9 mouse cellular contexts compared by ENCODE assay signal in genomic region chr11:119904621-119905286, GRCm38 (mm10). TPM values are rescaled to one million over a fixed set of nuclear protein-coding genes. Genes with fewer than 3 reads are reported as not detected.
DNase-seq lines count a peak whose midpoint lies in the region; ATAC-seq and TF ChIP-seq lines count a peak whose summit lies in the region.
"Had no signal": no experiment of that assay in that cellular context is flagged by ENCODE, and none has a peak within 500 bp of the region (broad histone marks: within the 10 kb centered on the region; RNA-seq: fewer than 3 reads in every experiment).

No protein-coding gene starts in this region.

- no peak overlapping the region for H3K9ac ChIP-seq in lung, embryonic 15.5 days
- H3K9ac ChIP-seq: limb, embryonic 12.5 days had no signal

- no peak overlapping the region for H3K4me3 ChIP-seq in E14TG2a.4 (replicated peaks; ENCODE audit: low read length)
- H3K4me3 ChIP-seq in lung, embryonic 15.5 days, result no peak overlapping the region
- H3K4me3 ChIP-seq: limb, embryonic 12.5 days had no signal

- ATAC-seq in lung, embryonic 15.5 days (ENCODE audit: borderline replicate concordance, extremely low read depth, low FRiP score, low TSS enrichment), result peak; percentile 24; the same call in 1 of the 2 replicates

- H3K27me3 ChIP-seq in E14TG2a.4 (ENCODE audit: insufficient read depth, low read length), result peaks cover 16% of the 10 kb centered on the region
- no peaks in the 10 kb centered on the region for H3K27me3 ChIP-seq in lung, embryonic 15.5 days

- TF ChIP-seq CTCF in E14TG2a.4 (conservative IDR thresholded peaks at IDR 0.05; ENCODE audit: low read length), result peak; percentile 98

- no peak overlapping the region for H3K27ac ChIP-seq in lung, embryonic 15.5 days
- H3K27ac ChIP-seq: limb, embryonic 12.5 days had no signal

- no peaks in the 10 kb centered on the region for H3K9me3 ChIP-seq in E14TG2a.4 (ENCODE audit: low read length)
- H3K9me3 ChIP-seq in lung, embryonic 15.5 days, result no peaks in the 10 kb centered on the region
- H3K9me3 ChIP-seq: limb, embryonic 12.5 days had no signal

- intact Hi-C loops in heart, postnatal 14 days (cut with DNase I), result loop anchor here (1.0 kb wide), 1 partner anchor 401 kb away; no protein-coding TSS in a partner anchor

- no peak overlapping the region for H3K4me2 ChIP-seq in lung, embryonic 15.5 days
- H3K4me2 ChIP-seq: limb, embryonic 12.5 days had no signal

- H3K36me3 ChIP-seq in E14TG2a.4 (ENCODE audit: insufficient read depth, low read length), result no peaks in the 10 kb centered on the region
- H3K36me3 ChIP-seq in lung, embryonic 15.5 days, result no peaks in the 10 kb centered on the region

- WGBS in lung, embryonic 15.5 days, result 30% methylated on average over 5 of the region's 5 CpGs

- peak; percentile 86 for DNase-seq in ZHBTc4 (ENCODE audit: low read depth, low spot score)
- peak; percentile 87 for DNase-seq in embryo, embryonic 10.5 days (ENCODE audit: low spot score)
- peak; percentile 63 to 78 for DNase-seq in heart, postnatal 14 days
- DNase-seq in layer of hippocampus, adult 11-12 months (ENCODE audit: low spot score), result peak; percentile 81
- peak; percentile 87 for DNase-seq in retina, postnatal 1 day
- DNase-seq in Muller cell, postnatal 12 days (ENCODE audit: inconsistent ontology term), result no peak

- H3K4me1 ChIP-seq in E14TG2a.4 (replicated peaks; ENCODE audit: low read depth, low read length), result peaks cover 25% of the 10 kb centered on the region
- H3K4me1 ChIP-seq in lung, embryonic 15.5 days, result peaks cover 7% of the 10 kb centered on the region; the same call in 1 of the 2 replicates

RNA-seq across cellular contexts. Expression of gene Chmp6, which starts 8.5 kb away (rescaled TPM):
- 10 to 100 TPM; 28.2 to 30.3 TPM for total RNA-seq in heart, postnatal 14 days (2021)
- 99.3 and 100 TPM in 2 replicates for polyA plus RNA-seq in lung, embryonic 15.5 days (2015; fragmentation: Nextera tagmentation; extraction: Ambion mirVana)

RNA-seq across cellular contexts. Expression of gene Baiap2, which starts 37.8 kb away (rescaled TPM):
- total RNA-seq in heart, postnatal 14 days (2021), result 10 to 100 TPM in 1 of 2 experiments, 1 to 10 TPM in 1; 9.2 to 10.3 TPM
- 26.2 and 28.9 TPM in 2 replicates for polyA plus RNA-seq in lung, embryonic 15.5 days (2015; fragmentation: Nextera tagmentation; extraction: Ambion mirVana)
